Comparison of ENCODE assay signal across 8 mouse cellular contexts in genomic region chr15:3270646-3271077, GRCm38 (mm10). TPM values are rescaled to one million over a fixed set of nuclear protein-coding genes. Genes with fewer than 3 reads are reported as not detected.
DNase-seq lines count a peak whose midpoint lies in the region; ATAC-seq lines count a peak whose summit lies in the region.

No protein-coding gene starts in this region.

- peak; percentile 80 for ATAC-seq in hindbrain, embryonic 13.5 days (ENCODE audit: low FRiP score)

- H3K9me3 ChIP-seq in hindbrain, embryonic 13.5 days: no peaks in the 10 kb centered on the region

- peak overlapping the region; percentile 48 for H3K4me2 ChIP-seq in hindbrain, embryonic 13.5 days

- H3K4me3 ChIP-seq in hindbrain, embryonic 13.5 days: peak overlapping the region; percentile 31

- WGBS in hindbrain, embryonic 13.5 days: 1% methylated on average over 12 of the region's 12 CpGs

- peak; percentile 66 for DNase-seq in T-cell, adult 2 months (ENCODE audit: low spot score)
- peak; percentile 17 to 42 for DNase-seq in cerebellum, postnatal 10 days
- peak; percentile 12 to 41 for DNase-seq in frontal cortex, postnatal 25 days (ENCODE audit: low spot score in 2 of 2)
- peak; percentile 45 to 55 for DNase-seq in layer of hippocampus, postnatal 14 days (ENCODE audit: low spot score in 2 of 2)
- DNase-seq in lung, postnatal 36 days: peak; percentile 91
- peak; percentile 58 for DNase-seq in retina, postnatal 1 day
- DNase-seq in urinary bladder, postnatal 25 days (ENCODE audit: low spot score): peak; percentile 64

- no peaks in the 10 kb centered on the region for H3K27me3 ChIP-seq in hindbrain, embryonic 13.5 days

- H3K9ac ChIP-seq in hindbrain, embryonic 13.5 days: peak overlapping the region; percentile 19; the same call in 1 of the 2 replicates

- H3K27ac ChIP-seq in hindbrain, embryonic 13.5 days: peak overlapping the region; percentile 46

- H3K36me3 ChIP-seq in hindbrain, embryonic 13.5 days: no peaks in the 10 kb centered on the region

- peaks cover 16% of the 10 kb centered on the region for H3K4me1 ChIP-seq in hindbrain, embryonic 13.5 days (replicated peaks)

RNA-seq across cellular contexts. Expression of gene Selenop, which starts 2.3 kb away (rescaled TPM):
- 120 and 137 TPM in 2 replicates for polyA plus RNA-seq in hindbrain, embryonic 13.5 days (2015; fragmentation: Nextera tagmentation; extraction: Ambion mirVana)
- 100 to 1,000 TPM; 337 to 401 TPM for total RNA-seq in layer of hippocampus, postnatal 14 days (2021)

RNA-seq across cellular contexts. Expression of gene Ccdc152, which starts 32.7 kb away (rescaled TPM):
- 0.13 TPM in 1 of 2 replicates, not detected in the other for polyA plus RNA-seq in hindbrain, embryonic 13.5 days (2015; fragmentation: Nextera tagmentation; extraction: Ambion mirVana)
- total RNA-seq in layer of hippocampus, postnatal 14 days (2021): not detected

Comparison
In these comparisons a context has a peak if more than half of its experiments do, and no peak if none do; other contexts are left out.
1. Peak in every context shown above with its lines: DNase-seq, ATAC-seq, H3K4me3 ChIP-seq and H3K27ac ChIP-seq.
2. DNase-seq: peak in every context shown above with its lines; median percentile 91 in lung, postnatal 36 days; 66 in T-cell, adult 2 months; 64 in urinary bladder, postnatal 25 days; 58 in retina, postnatal 1 day; 50 in layer of hippocampus, postnatal 14 days; 30 in cerebellum, postnatal 10 days; 26 in frontal cortex, postnatal 25 days.